Mouse (Mus musculus) stomach, embryonic 16.5 days (tissue): ENCODE results near the gene Sept12. TPM values are rescaled to one million over a fixed set of nuclear protein-coding genes. Genes with fewer than 3 reads are reported as not detected.

Experiments used
- ATAC-seq: fragments of 200-750 bp; cut with Nextera tagmentation; 2 replicates; pipeline ENCODE4 v1.8.0; 2017; ENCODE audit warnings: moderate number of reproducible peaks, moderate TSS enrichment; ENCODE audit not compliant: insufficient read depth, low FRiP score
- H3K27ac ChIP-seq: fragments of 300-500 bp; sonication (generic); 2 replicates; pipeline ENCODE4 v1.5.1; 2014; ENCODE audit warnings: low read length
- H3K27me3 ChIP-seq: fragments of 300-500 bp; sonication (generic); 2 replicates; pipeline ENCODE4 v1.6.1; 2014; ENCODE audit warnings: low read length, control low read depth, mixed read lengths; ENCODE audit not compliant: control insufficient read depth, insufficient read depth
- H3K36me3 ChIP-seq: fragments of 300-500 bp; sonication (generic); 2 replicates; pipeline ENCODE4 v1.6.1; 2014; ENCODE audit warnings: low read length; ENCODE audit not compliant: control insufficient read depth, insufficient read depth
- H3K4me1 ChIP-seq: fragments of 300-500 bp; sonication (generic); 2 replicates; pipeline ENCODE4 v1.6.1; 2014; ENCODE audit warnings: low read length, control low read depth, mixed read lengths; ENCODE audit not compliant: control insufficient read depth, insufficient read depth
- H3K4me2 ChIP-seq: fragments of 300-500 bp; sonication (generic); 2 replicates; pipeline ENCODE4 v1.6.1; 2014; ENCODE audit warnings: low read depth, low read length, mixed read lengths
- H3K4me3 ChIP-seq: fragments of 300-500 bp; sonication (generic); replicated peaks from 2 replicates; pipeline ENCODE4 v1.5.1; 2014; ENCODE audit warnings: mild to moderate bottlenecking, low read length
- H3K9ac ChIP-seq: fragments of 300-500 bp; sonication (generic); 2 replicates; pipeline ENCODE4 v1.6.1; 2014; ENCODE audit warnings: low read length
- H3K9me3 ChIP-seq: fragments of 300-500 bp; sonication (generic); replicated peaks from 2 replicates; pipeline ENCODE4 v1.6.1; 2016; ENCODE audit warnings: low read length, control low read depth; ENCODE audit not compliant: control insufficient read depth
- WGBS: fragments of 180-500 bp; shearing (Covaris S2); extraction: QIAGEN DNeasy Blood & Tissue Kit; methylation state at CpG from one replicate; pipeline ENCODE4 v1.1.7; 2014; 5-methylcytosine and 5-hydroxymethylcytosine counted together
- polyA plus RNA-seq: library from polyadenylated mRNA; unstranded; fragments of >200 nt; fragmentation: Nextera tagmentation; extraction: Ambion mirVana; gene quantifications from 2 replicates; pipeline ENCODE4 v1.2.1, GENCODE M21; 2015

Sept12 gene
- polyA plus RNA-seq, 1 experiment from 2014 or later, result not detected

DNA sequence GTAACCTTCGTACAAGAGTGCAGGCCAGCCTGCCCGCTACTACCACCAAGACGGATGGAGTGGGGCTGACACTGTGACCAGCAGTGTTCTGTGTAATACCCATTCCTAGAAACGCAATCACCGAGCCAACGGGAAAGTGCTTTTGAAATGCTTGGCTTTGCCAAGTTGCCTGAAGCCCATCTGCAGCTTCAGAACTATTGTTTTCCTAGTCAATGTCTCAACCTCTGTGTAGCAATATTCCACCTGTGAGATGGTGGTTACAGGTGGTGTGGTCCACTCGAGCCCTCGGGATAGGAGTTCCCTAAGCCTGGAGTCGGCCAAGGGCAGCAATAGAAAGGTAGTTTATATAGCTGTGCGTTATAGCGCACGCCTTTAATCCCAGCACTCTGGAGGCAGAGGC lies 12.9 kb downstream of the Sept12 start:
- ATAC-seq, result no peak
- no peaks in the 10 kb centered on the region for H3K36me3 ChIP-seq
- no peak overlapping the region for H3K27ac ChIP-seq
- H3K4me2 ChIP-seq, result no peak overlapping the region
- no peak overlapping the region for H3K4me3 ChIP-seq
- H3K4me1 ChIP-seq, result no peaks in the 10 kb centered on the region
- 88% methylated on average over 12 of the region's 12 CpGs for WGBS
- H3K9me3 ChIP-seq, result no peaks in the 10 kb centered on the region
- H3K27me3 ChIP-seq, result no peaks in the 10 kb centered on the region
- H3K9ac ChIP-seq, result no peak overlapping the region

GRCm38 (mm10) chr16:4979755-4980380 lies 17.8 kb downstream of the Sept12 start:
- H3K4me1 ChIP-seq, result no peaks in the 10 kb centered on the region
- H3K27ac ChIP-seq, result no peak overlapping the region
- WGBS, result 76% methylated on average over 4 of the region's 4 CpGs
- no peaks in the 10 kb centered on the region for H3K27me3 ChIP-seq
- ATAC-seq, result no peak
- no peak overlapping the region for H3K9ac ChIP-seq
- no peaks in the 10 kb centered on the region for H3K36me3 ChIP-seq
- no peaks in the 10 kb centered on the region for H3K9me3 ChIP-seq
- H3K4me2 ChIP-seq, result no peak overlapping the region
- no peak overlapping the region for H3K4me3 ChIP-seq

DNA sequence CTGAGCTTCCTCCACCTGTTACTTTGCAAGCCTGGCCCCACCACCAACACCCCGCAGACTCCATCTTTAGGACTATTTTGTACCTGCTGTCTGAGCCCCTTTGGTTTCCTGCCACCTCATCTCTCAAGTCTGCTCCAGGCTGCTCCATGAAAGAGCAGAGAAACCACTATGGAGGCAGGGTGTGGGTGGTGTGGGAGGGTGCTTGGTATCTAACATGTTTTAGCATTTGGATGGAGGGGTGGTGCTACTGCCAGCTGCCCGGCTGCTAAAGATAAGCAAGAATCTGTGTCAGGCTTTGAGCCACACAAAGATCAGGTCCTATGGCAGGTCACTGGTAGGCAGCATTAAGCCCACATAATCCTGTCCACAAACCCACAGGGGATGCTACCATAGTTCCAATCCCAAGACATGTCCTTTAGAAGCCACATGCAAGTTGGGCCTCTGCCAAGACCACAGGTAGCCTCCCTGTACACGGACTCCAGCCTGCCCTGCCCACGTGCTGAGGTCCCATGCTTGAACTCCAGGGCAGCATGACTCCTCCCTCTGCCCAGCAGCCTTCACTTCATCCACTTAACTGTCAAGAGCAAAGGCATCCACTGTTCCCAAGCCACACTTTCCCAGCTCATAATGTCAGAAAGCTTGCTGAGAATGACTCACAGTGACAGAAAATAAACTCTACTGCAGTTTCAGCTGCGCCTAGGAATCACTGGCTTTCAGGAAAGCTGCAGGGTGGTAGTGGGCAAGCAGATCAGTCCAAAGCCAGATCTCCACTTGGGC lies 19.2 kb downstream of the Sept12 start:
- H3K9ac ChIP-seq, result no peak overlapping the region
- no peaks in the 10 kb centered on the region for H3K9me3 ChIP-seq
- H3K4me3 ChIP-seq, result no peak overlapping the region
- H3K27ac ChIP-seq, result no peak overlapping the region
- no peaks in the 10 kb centered on the region for H3K27me3 ChIP-seq
- no peaks in the 10 kb centered on the region for H3K36me3 ChIP-seq
- H3K4me2 ChIP-seq, result no peak overlapping the region
- WGBS, result 44% methylated on average over 5 of the region's 5 CpGs
- no peaks in the 10 kb centered on the region for H3K4me1 ChIP-seq
- ATAC-seq, result no peak

GRCm38 (mm10) chr16:4976180-4976579 lies 21.5 kb downstream of the Sept12 start:
- Histone ChIP-seq H3K27ac (no peak overlapping the region), H3K27me3 (no peaks in the 10 kb centered on the region), H3K4me2 (no peak overlapping the region), H3K9me3 (no peaks in the 10 kb centered on the region), H3K4me3 (no peak overlapping the region), H3K4me1 (no peaks in the 10 kb centered on the region), H3K9ac (no peak overlapping the region), H3K36me3 (no peaks in the 10 kb centered on the region)
- 71% methylated on average over 2 of the region's 2 CpGs for WGBS
- no peak for ATAC-seq

- Histone ChIP-seq H3K27me3 (no peaks in the 10 kb centered on the region), H3K4me3 (no peak overlapping the region)
- 79% methylated on average over 5 of the region's 5 CpGs for WGBS
These were observed 23.1 kb downstream of the Sept12 start for GRCm38 (mm10) chr16:4974521-4974920.

GRCm38 (mm10) chr16:4971626-4972025 lies 26.0 kb downstream of the Sept12 start:
- Histone ChIP-seq H3K9ac (no peak overlapping the region), H3K4me1 (no peaks in the 10 kb centered on the region), H3K9me3 (no peaks in the 10 kb centered on the region), H3K4me2 (no peak overlapping the region), H3K27me3 (no peaks in the 10 kb centered on the region), H3K4me3 (no peak overlapping the region), H3K36me3 (no peaks in the 10 kb centered on the region), H3K27ac (no peak overlapping the region)
- ATAC-seq, result no peak
- 69% methylated on average over 4 of the region's 4 CpGs for WGBS

More at GRCm38 (mm10) chr16:4974521-4974920, 23.1 kb downstream of the Sept12 start:
- ATAC-seq, result no peak
- H3K27ac ChIP-seq, result no peak overlapping the region
- no peak overlapping the region for H3K9ac ChIP-seq
- no peaks in the 10 kb centered on the region for H3K4me1 ChIP-seq
- H3K36me3 ChIP-seq, result no peaks in the 10 kb centered on the region
- no peak overlapping the region for H3K4me2 ChIP-seq
- no peaks in the 10 kb centered on the region for H3K9me3 ChIP-seq

DNA sequence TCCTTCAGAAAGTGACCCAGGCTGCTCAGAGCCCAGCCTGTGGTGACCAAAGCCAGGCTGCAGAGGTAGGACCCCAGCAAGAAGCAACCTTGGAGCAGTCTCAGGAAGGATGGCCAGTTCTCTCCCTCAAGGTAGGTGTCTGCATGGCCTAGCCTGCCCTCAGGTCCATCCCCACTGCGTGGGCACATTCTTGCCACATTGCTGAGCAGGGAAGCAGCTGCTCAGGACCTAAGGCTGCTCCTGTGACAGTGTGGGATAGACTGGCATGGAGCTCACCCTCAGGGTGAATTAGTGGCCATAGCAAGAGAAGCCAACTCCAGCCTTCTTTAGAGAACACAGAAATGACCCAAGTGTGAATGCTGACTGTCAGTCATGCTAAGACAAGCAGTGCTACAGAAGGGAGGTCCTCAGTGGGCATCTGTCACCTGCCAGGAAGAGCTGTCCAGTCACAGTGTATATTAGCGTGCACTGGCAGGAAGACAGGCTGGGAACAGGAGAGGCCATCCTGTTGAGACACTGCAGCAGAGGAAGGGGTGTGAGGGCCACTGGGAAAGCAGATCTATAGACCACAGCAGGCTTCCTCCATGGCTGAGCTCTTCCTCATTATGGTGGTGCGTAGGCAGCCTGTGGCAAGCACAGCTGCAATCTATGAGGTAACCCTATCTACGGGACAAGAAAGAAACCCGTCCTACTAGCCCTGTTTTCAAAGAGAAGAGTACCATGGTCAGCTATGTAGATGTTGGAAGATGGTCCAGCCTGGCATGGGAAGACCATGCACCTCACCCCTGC lies 28.4 kb downstream of the Sept12 start:
- Histone ChIP-seq H3K4me1 (no peaks in the 10 kb centered on the region), H3K27me3 (no peaks in the 10 kb centered on the region), H3K4me2 (no peak overlapping the region), H3K9ac (no peak overlapping the region), H3K4me3 (no peak overlapping the region), H3K27ac (no peak overlapping the region), H3K36me3 (no peaks in the 10 kb centered on the region), H3K9me3 (no peaks in the 10 kb centered on the region)
- ATAC-seq, result no peak
- WGBS, result 72% methylated on average over 5 of the region's 5 CpGs

- Histone ChIP-seq H3K4me3 (no peak overlapping the region), H3K9ac (no peak overlapping the region), H3K4me2 (no peak overlapping the region), H3K9me3 (no peaks in the 10 kb centered on the region), H3K27ac (no peak overlapping the region), H3K27me3 (no peaks in the 10 kb centered on the region), H3K36me3 (no peaks in the 10 kb centered on the region), H3K4me1 (peaks cover 1% of the 10 kb centered on the region; the same call in 1 of the 2 replicates)
- 77% methylated on average over 3 of the region's 3 CpGs for WGBS
- no peak for ATAC-seq
These were observed 29.2 kb downstream of the Sept12 start for GRCm38 (mm10) chr16:4968426-4968825.
